Mouse (Mus musculus): ENCODE results near the gene Olfr961.

DNA sequence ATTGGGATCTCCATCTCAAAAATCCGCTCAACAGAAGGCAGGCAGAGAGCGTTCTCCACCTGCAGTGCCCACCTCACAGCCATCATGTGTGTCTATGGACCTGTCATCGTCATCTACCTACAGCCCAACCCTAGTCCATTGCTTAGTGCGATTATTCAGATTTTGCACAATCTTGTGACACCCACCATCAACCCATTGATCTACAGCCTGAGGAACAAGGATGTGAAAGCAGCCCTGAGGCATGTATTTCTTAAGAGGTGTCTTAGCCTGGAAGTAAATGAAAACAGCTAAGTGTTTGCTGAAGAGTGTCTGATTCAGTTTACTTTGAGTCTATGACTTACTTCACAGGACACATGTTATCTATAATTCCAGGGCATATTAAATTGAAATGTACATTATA, 2.5 kb downstream of the Olfr961 start:
- no peak for TF ChIP-seq ZC3H11A (IDR thresholded peaks at IDR 0.05; ENCODE audit: borderline replicate concordance, low read depth, low read length)
- no peak for TF ChIP-seq ZNF384 (IDR thresholded peaks at IDR 0.05; ENCODE audit: low read depth, low read length)
- no peak for TF ChIP-seq MAFK (IDR thresholded peaks at IDR 0.05; ENCODE audit: insufficient read depth, low read depth, low read length)
- no peak for TF ChIP-seq HCFC1 (IDR thresholded peaks at IDR 0.05; ENCODE audit: borderline replicate concordance, insufficient read depth, low read length)
- TF ChIP-seq CHD2 (IDR thresholded peaks at IDR 0.05; ENCODE audit: low read depth, low read length), result no peak
